Mouse (Mus musculus) CH12.LX (cell line): Measurements from ENCODE around the gene Prkag2.

Experiments
- CTCF ChIP-seq, 2 experiments: IDR thresholded peaks in 1 of 2; conservative IDR thresholded peaks in 1 of 2; 2 replicates each; pipeline ENCODE4 v1.5.1; 2011 to 2012; ENCODE audit warnings: low read depth in 2 of 2, low read length in 2 of 2, improper control_type of control experiment in 1 of 2, inconsistent platforms in 1 of 2, mild to moderate bottlenecking in 1 of 2, moderate library complexity in 1 of 2
- ELF1 ChIP-seq: IDR thresholded peaks from 2 replicates; pipeline ENCODE4 v1.6.1; 2014; ENCODE audit warnings: low read depth, mild to moderate bottlenecking, inconsistent platforms, low read length, improper control_type of control experiment
- EP300 ChIP-seq: IDR thresholded peaks from 2 replicates; pipeline ENCODE4 v1.6.1; 2011; ENCODE audit warnings: low read length, improper control_type of control experiment
- MAFK ChIP-seq: IDR thresholded peaks from 2 replicates; pipeline ENCODE4 v1.6.1; 2011; ENCODE audit warnings: low read length, improper control_type of control experiment; ENCODE audit not compliant: insufficient replicate concordance
- MXI1 ChIP-seq: IDR thresholded peaks from 2 replicates; pipeline ENCODE4 v1.6.1; 2011; ENCODE audit warnings: mild to moderate bottlenecking, low read depth, low read length, improper control_type of control experiment
- POLR2A ChIP-seq: IDR thresholded peaks from 2 replicates; pipeline ENCODE4 v1.6.1; 2011; ENCODE audit warnings: low read depth, mild to moderate bottlenecking, improper control_type of control experiment, low read length
- POLR2AphosphoS2 ChIP-seq: IDR thresholded peaks from 2 replicates; pipeline ENCODE4 v1.6.1; 2011; ENCODE audit warnings: low read depth, low read length, improper control_type of control experiment
- SIN3A ChIP-seq: IDR thresholded peaks from 2 replicates; pipeline ENCODE4 v1.6.1; 2012; ENCODE audit warnings: low read length, improper control_type of control experiment, inconsistent platforms
- SMC3 ChIP-seq: IDR thresholded peaks from 2 replicates; pipeline ENCODE4 v1.6.1; 2011; ENCODE audit warnings: low read depth, low read length, improper control_type of control experiment
- TBP ChIP-seq: conservative IDR thresholded peaks from 2 replicates; pipeline ENCODE4 v1.6.1; 2011; ENCODE audit warnings: low read depth, low read length, improper control_type of control experiment
- TCF12 ChIP-seq: IDR thresholded peaks from 2 replicates; pipeline ENCODE4 v1.6.1; 2014; ENCODE audit warnings: low read depth, mild to moderate bottlenecking, inconsistent platforms, low read length, improper control_type of control experiment
- ZC3H11A ChIP-seq: IDR thresholded peaks from 2 replicates; pipeline ENCODE4 v1.6.1; 2012; ENCODE audit warnings: low read depth, mild to moderate bottlenecking, inconsistent platforms, low read length, improper control_type of control experiment

DNA sequence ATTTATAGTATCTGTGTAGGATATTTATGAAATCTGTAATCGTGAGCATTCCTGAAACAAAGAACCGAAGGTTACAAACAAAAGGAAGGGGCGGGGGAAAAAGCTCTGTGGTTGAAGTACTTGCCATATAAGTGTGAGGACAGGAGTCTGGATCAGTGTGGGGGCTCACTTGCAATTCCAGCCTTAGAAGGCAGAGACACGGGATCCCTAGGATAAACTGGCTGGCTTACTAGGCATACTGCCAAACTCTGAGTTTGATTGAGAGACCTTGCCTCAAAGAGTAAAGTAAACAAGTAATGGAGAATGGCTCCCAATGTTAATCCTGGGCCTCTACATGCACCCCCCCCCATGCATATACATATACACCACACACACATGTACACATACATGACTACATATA is 221.7 kb downstream of the Prkag2 start:
- TF ChIP-seq EP300 (no peak), MXI1 (no peak), ELF1 (no peak), CTCF (conservative IDR thresholded peaks at IDR 0.05 in 1 of 2, IDR thresholded peaks at IDR 0.05 in 1 of 2; ENCODE audit: low read depth in 2 of 2, low read length in 2 of 2) (no peak), POLR2A (no peak), SIN3A (no peak), POLR2AphosphoS2 (no peak), MAFK (no peak), TBP (no peak), SMC3 (no peak), TCF12 (no peak), ZC3H11A (no peak)
